ENCODE assay signal across 8 mouse cellular contexts in the genomic region with DNA sequence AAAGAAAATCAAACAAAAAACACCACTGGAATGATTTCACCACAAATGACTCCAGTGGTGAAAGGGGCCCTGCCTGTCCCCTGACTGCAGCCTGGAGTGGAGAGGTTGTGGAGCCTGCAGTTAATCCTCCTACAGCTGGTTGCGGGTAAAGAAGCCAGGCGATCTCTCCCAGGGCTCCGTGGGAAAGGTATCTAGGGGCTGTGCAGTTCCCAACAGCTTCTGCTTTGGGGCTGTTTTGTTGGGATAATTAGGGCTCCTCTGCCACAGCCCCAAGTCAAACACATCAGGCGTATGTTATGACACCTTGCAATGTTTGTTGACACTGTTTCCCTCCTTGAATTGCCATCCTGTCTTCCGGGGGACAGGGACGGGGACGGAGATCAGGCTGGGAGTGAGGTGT. TPM values are rescaled to one million over a fixed set of nuclear protein-coding genes. Genes with fewer than 3 reads are reported as not detected.
DNase-seq lines count a peak whose midpoint lies in the region; ATAC-seq and TF ChIP-seq lines count a peak whose summit lies in the region.

No protein-coding gene starts in this region.

- ATAC-seq in midbrain, postnatal 0 days (ENCODE audit: low FRiP score) = no peak
- ATAC-seq in limb, embryonic 13.5 days (ENCODE audit: low FRiP score, low read depth) = no peak
- ATAC-seq in stomach, postnatal 0 days (ENCODE audit: low FRiP score, low TSS enrichment) = no peak

- H3K27ac ChIP-seq in heart, embryonic 10.5 days = 0 out of 2 replicates have a peak overlapping the region, but pooled peaks have one; percentile 42
- H3K27ac ChIP-seq in heart, adult 2 months = no peak overlapping the region
- peak overlapping the region; percentile 49; the same call in 1 of the 2 replicates for H3K27ac ChIP-seq in midbrain, embryonic 10.5 days (replicated peaks)
- no peak overlapping the region for H3K27ac ChIP-seq in midbrain, postnatal 0 days (ENCODE audit: low read depth, low read length)
- H3K27ac ChIP-seq in limb, embryonic 13.5 days = no peak overlapping the region
- H3K27ac ChIP-seq in stomach, postnatal 0 days (replicated peaks) = no peak overlapping the region

- no peak overlapping the region for H3K4me2 ChIP-seq in midbrain, postnatal 0 days (ENCODE audit: low read depth, low read length, poor library complexity, severe bottlenecking)
- peak overlapping the region; percentile 59 for H3K4me2 ChIP-seq in limb, embryonic 13.5 days (replicated peaks)
- peak overlapping the region; percentile 53 for H3K4me2 ChIP-seq in stomach, postnatal 0 days (replicated peaks; ENCODE audit: low read depth)

- TF ChIP-seq EP300 in heart, adult 2 months (IDR thresholded peaks at IDR 0.05; ENCODE audit: insufficient read depth, low read depth, low read length) = no peak
- TF ChIP-seq EP300 in stomach, postnatal 0 days (optimal IDR thresholded peaks at IDR 0.05) = no peak

- peaks cover 5% of the 10 kb centered on the region; the same call in 1 of the 2 replicates for H3K27me3 ChIP-seq in heart, embryonic 10.5 days (ENCODE audit: insufficient read depth, poor library complexity, severe bottlenecking)
- no peaks in the 10 kb centered on the region for H3K27me3 ChIP-seq in heart, adult 2 months (ENCODE audit: control insufficient read depth, insufficient read depth, low read length)
- 0 out of 2 replicates have a peak, but pooled peaks cover 5% of the 10 kb centered on the region for H3K27me3 ChIP-seq in midbrain, embryonic 10.5 days (ENCODE audit: low read depth, poor library complexity, severe bottlenecking)
- no peaks in the 10 kb centered on the region for H3K27me3 ChIP-seq in midbrain, postnatal 0 days (ENCODE audit: insufficient read depth, low read length)
- H3K27me3 ChIP-seq in limb, embryonic 13.5 days = no peaks in the 10 kb centered on the region
- no peaks in the 10 kb centered on the region for H3K27me3 ChIP-seq in stomach, postnatal 0 days (ENCODE audit: control insufficient read depth, insufficient read depth, low read length)

- no peak for DNase-seq in heart, embryonic 10.5 days (ENCODE audit: low spot score)
- no peak for DNase-seq in heart, adult 2 months
- no peak for DNase-seq in midbrain, embryonic 10.5 days (ENCODE audit: low spot score)
- DNase-seq in midbrain, postnatal 0 days (ENCODE audit: low spot score) = no peak
- no peak for DNase-seq in stomach, postnatal 0 days (ENCODE audit: low spot score)
- no peak for DNase-seq in thymus, postnatal 0 days (ENCODE audit: low spot score)
- DNase-seq in frontal cortex, postnatal 14 days (ENCODE audit: low spot score in 2 of 2) = no peak

- 9% methylated on average over 7 of the region's 7 CpGs for WGBS in heart, embryonic 10.5 days
- 52% methylated on average over 7 of the region's 7 CpGs for WGBS in heart, adult 2 months
- 21% methylated on average over 7 of the region's 7 CpGs for WGBS in midbrain, embryonic 10.5 days
- 27% methylated on average over 7 of the region's 7 CpGs for WGBS in midbrain, postnatal 0 days
- WGBS in limb, embryonic 13.5 days = 8% methylated on average over 7 of the region's 7 CpGs
- 15% methylated on average over 7 of the region's 7 CpGs for WGBS in stomach, postnatal 0 days

- peaks cover 13% of the 10 kb centered on the region for H3K4me1 ChIP-seq in heart, embryonic 10.5 days
- H3K4me1 ChIP-seq in heart, adult 2 months (ENCODE audit: control insufficient read depth, insufficient read depth, low read length) = no peaks in the 10 kb centered on the region
- peaks cover 22% of the 10 kb centered on the region for H3K4me1 ChIP-seq in midbrain, embryonic 10.5 days
- no peaks in the 10 kb centered on the region for H3K4me1 ChIP-seq in midbrain, postnatal 0 days (ENCODE audit: insufficient read depth, low read length)
- H3K4me1 ChIP-seq in limb, embryonic 13.5 days = peaks cover 17% of the 10 kb centered on the region
- no peaks in the 10 kb centered on the region for H3K4me1 ChIP-seq in stomach, postnatal 0 days (replicated peaks; ENCODE audit: control insufficient read depth, insufficient read depth)

- H3K36me3 ChIP-seq in heart, embryonic 10.5 days = no peaks in the 10 kb centered on the region
- no peaks in the 10 kb centered on the region for H3K36me3 ChIP-seq in heart, adult 2 months (ENCODE audit: control insufficient read depth, insufficient read depth, low read length)
- H3K36me3 ChIP-seq in midbrain, embryonic 10.5 days = no peaks in the 10 kb centered on the region
- H3K36me3 ChIP-seq in midbrain, postnatal 0 days (ENCODE audit: insufficient read depth, low read length) = no peaks in the 10 kb centered on the region
- no peaks in the 10 kb centered on the region for H3K36me3 ChIP-seq in limb, embryonic 13.5 days
- H3K36me3 ChIP-seq in stomach, postnatal 0 days (ENCODE audit: control insufficient read depth, insufficient read depth, low read length) = no peaks in the 10 kb centered on the region

- H3K9ac ChIP-seq in heart, adult 2 months (ENCODE audit: low read depth, low read length) = no peak overlapping the region
- H3K9ac ChIP-seq in midbrain, postnatal 0 days (replicated peaks; ENCODE audit: low read length, poor library complexity, severe bottlenecking) = no peak overlapping the region
- H3K9ac ChIP-seq in limb, embryonic 13.5 days = no peak overlapping the region
- peak overlapping the region; percentile 23; the same call in 1 of the 2 replicates for H3K9ac ChIP-seq in stomach, postnatal 0 days (ENCODE audit: low read length)

- H3K9me3 ChIP-seq in heart, embryonic 10.5 days = no peaks in the 10 kb centered on the region
- H3K9me3 ChIP-seq in midbrain, embryonic 10.5 days (replicated peaks) = no peaks in the 10 kb centered on the region
- H3K9me3 ChIP-seq in midbrain, postnatal 0 days (ENCODE audit: low read length) = no peaks in the 10 kb centered on the region
- no peaks in the 10 kb centered on the region for H3K9me3 ChIP-seq in limb, embryonic 13.5 days
- H3K9me3 ChIP-seq in stomach, postnatal 0 days (ENCODE audit: control insufficient read depth, low read length) = no peaks in the 10 kb centered on the region

- TF ChIP-seq CTCF in heart, adult 2 months (IDR thresholded peaks at IDR 0.05) = no peak
- no peak for TF ChIP-seq CTCF in midbrain, postnatal 0 days (IDR thresholded peaks at IDR 0.05)
- TF ChIP-seq CTCF in stomach, postnatal 0 days (IDR thresholded peaks at IDR 0.05; ENCODE audit: low read depth) = no peak

- peak overlapping the region; percentile 51 for H3K4me3 ChIP-seq in heart, embryonic 10.5 days
- no peak overlapping the region for H3K4me3 ChIP-seq in heart, adult 2 months
- peak overlapping the region; percentile 26 for H3K4me3 ChIP-seq in midbrain, embryonic 10.5 days
- H3K4me3 ChIP-seq in midbrain, postnatal 0 days (ENCODE audit: low read depth, low read length) = no peak overlapping the region
- peak overlapping the region; percentile 29 for H3K4me3 ChIP-seq in limb, embryonic 13.5 days
- H3K4me3 ChIP-seq in stomach, postnatal 0 days (ENCODE audit: low read depth, low read length) = no peak overlapping the region

- no peaks in the 10 kb centered on the region for H3K79me2 ChIP-seq in heart, adult 2 months (replicated peaks; ENCODE audit: control insufficient read depth, insufficient read depth, low read length)

- TF ChIP-seq POLR2A in heart, adult 2 months (IDR thresholded peaks at IDR 0.05; ENCODE audit: insufficient read depth, low read depth, low read length) = no peak

- intact Hi-C loops in heart, adult 2 months (cut with DNase I) = no loop called here

RNA-seq across cellular contexts. Expression of gene Phf21a, which starts 47.5 kb away (rescaled TPM):
- 20.6 and 30.3 TPM in 2 replicates for polyA plus RNA-seq in heart, embryonic 10.5 days (2016; fragmentation: Nextera tagmentation; extraction: Ambion mirVana)
- total RNA-seq in heart, adult 2 months (2021) = 10 to 100 TPM; 26.4 to 30.2 TPM
- 27.6 and 29.5 TPM in 2 replicates for polyA plus RNA-seq in heart, adult 2 months (2012; rRNA removed)
- polyA plus RNA-seq in midbrain, embryonic 10.5 days (2016; fragmentation: Nextera tagmentation; extraction: Ambion mirVana) = 36.7 and 41.3 TPM in 2 replicates
- 41.3 and 117 TPM in 2 replicates for total RNA-seq in midbrain, postnatal 0 days (2014; rRNA removed)
- 24.1 and 31.7 TPM in 2 replicates for polyA plus RNA-seq in midbrain, postnatal 0 days (2015; fragmentation: Nextera tagmentation; extraction: Ambion mirVana)
- polyA plus RNA-seq in limb, embryonic 13.5 days (2015; fragmentation: Nextera tagmentation; extraction: Ambion mirVana) = 38.9 and 46.8 TPM in 2 replicates
- polyA plus RNA-seq in stomach, postnatal 0 days (2015; fragmentation: Nextera tagmentation; extraction: Ambion mirVana) = 7.2 and 7.3 TPM in 2 replicates
- polyA plus RNA-seq in thymus, postnatal 0 days (2015; fragmentation: Nextera tagmentation; extraction: Ambion mirVana) = 8.9 TPM in 2 replicates

Comparison
In these comparisons a context has a peak if more than half of its experiments do, and no peak if none do; other contexts are left out.
1. H3K27ac ChIP-seq: peak in heart, embryonic 10.5 days (single experiment) and midbrain, embryonic 10.5 days (single experiment); none in heart, adult 2 months (single experiment), midbrain, postnatal 0 days (single experiment), limb, embryonic 13.5 days (single experiment) and stomach, postnatal 0 days (single experiment).
2. H3K4me3 ChIP-seq: peak in heart, embryonic 10.5 days (single experiment), midbrain, embryonic 10.5 days (single experiment) and limb, embryonic 13.5 days (single experiment); none in heart, adult 2 months (single experiment), midbrain, postnatal 0 days (single experiment) and stomach, postnatal 0 days (single experiment).